Mouse (Mus musculus) hindlimb bud, embryonic 11.5 days (tissue): ENCODE measurements around the gene Slc38a3.

ENCODE experiments used
- DNase-seq: peaks from one replicate; pipeline ENCODE4 v3.0.0-alpha.2; 2012; ENCODE audit warnings: low read depth, low spot score; ENCODE audit errors: extremely low spot score

The Slc38a3 gene

GRCm38 (mm10) chr9:107637070-107637469 lies 32.3 kb downstream of the Slc38a3 start:
- no peak for DNase-seq

GRCm38 (mm10) chr9:107635279-107636028 lies 33.9 kb downstream of the Slc38a3 start, which contains the start of gene Gnai2:
Gene Gnai2, minus strand, starts transcription at chr9:107635367.
- DNase-seq: peak; percentile 87

- DNase-seq: no peak
These were observed 34.7 kb downstream of the Slc38a3 start for GRCm38 (mm10) chr9:107634406-107635278.

GRCm38 (mm10) chr9:107633661-107634405 lies 35.5 kb downstream of the Slc38a3 start:
- DNase-seq: no peak

- DNase-seq: no peak
These were observed 36.2 kb downstream of the Slc38a3 start for GRCm38 (mm10) chr9:107633091-107633660.

GRCm38 (mm10) chr9:107632478-107632877 lies 36.9 kb downstream of the Slc38a3 start:
- no peak for DNase-seq

- no peak for DNase-seq
These were observed 37.5 kb downstream of the Slc38a3 start for GRCm38 (mm10) chr9:107631861-107632260.

GRCm38 (mm10) chr9:107631311-107631826 lies 38.0 kb downstream of the Slc38a3 start:
- no peak for DNase-seq

GRCm38 (mm10) chr9:107630576-107630975 lies 38.8 kb downstream of the Slc38a3 start:
- DNase-seq: no peak

GRCm38 (mm10) chr9:107629901-107630425 lies 39.4 kb downstream of the Slc38a3 start:
- DNase-seq: no peak

- DNase-seq: no peak
These were observed 40.0 kb downstream of the Slc38a3 start for GRCm38 (mm10) chr9:107629411-107629730.

GRCm38 (mm10) chr9:107628721-107629410 lies 40.5 kb downstream of the Slc38a3 start:
- DNase-seq: no peak

- DNase-seq: no peak
These were observed 41.7 kb downstream of the Slc38a3 start for GRCm38 (mm10) chr9:107627387-107628255.

GRCm38 (mm10) chr9:107626844-107627277 lies 42.5 kb downstream of the Slc38a3 start:
- DNase-seq: no peak

- no peak for DNase-seq
These were observed 43.0 kb downstream of the Slc38a3 start for GRCm38 (mm10) chr9:107626158-107626843.

GRCm38 (mm10) chr9:107625351-107626128 lies 43.8 kb downstream of the Slc38a3 start:
- DNase-seq: no peak

GRCm38 (mm10) chr9:107624951-107625350 lies 44.4 kb downstream of the Slc38a3 start:
- no peak for DNase-seq

GRCm38 (mm10) chr9:107624539-107624938 lies 44.8 kb downstream of the Slc38a3 start:
- DNase-seq: no peak
